Mouse (Mus musculus): ENCODE data around the gene Clec12a.

DNA sequence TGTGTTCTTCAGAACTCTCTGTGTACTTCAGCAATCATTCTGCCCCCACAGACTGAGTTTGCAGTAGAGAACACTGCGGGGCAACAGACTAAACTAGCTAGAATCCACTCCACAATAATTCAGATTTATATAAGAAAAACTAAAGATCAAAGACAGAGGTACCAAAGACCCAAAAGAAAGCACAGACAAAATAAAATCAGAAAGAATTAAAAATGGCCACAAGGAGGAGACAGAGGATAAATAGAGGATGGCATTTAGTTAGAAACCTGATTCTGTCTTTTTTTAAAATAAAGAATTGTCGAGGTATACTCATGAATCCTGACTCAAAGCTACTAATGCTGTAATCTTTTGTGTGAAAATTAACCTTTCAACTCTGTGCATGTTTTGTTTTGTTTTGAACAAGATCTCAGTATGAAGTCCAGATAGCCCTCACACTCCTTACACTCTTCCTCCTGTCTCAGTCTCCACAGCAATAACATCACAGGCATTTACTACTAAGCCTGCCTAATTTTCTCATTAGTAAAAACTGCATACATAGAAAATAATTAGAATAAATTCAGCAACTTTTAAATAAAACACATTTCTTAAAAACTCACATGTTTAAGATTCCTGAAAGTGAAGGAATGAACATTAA is 50.7 kb downstream of the Clec12a start:
- no peak for TF ChIP-seq CTCF (IDR thresholded peaks at IDR 0.05; ENCODE audit: low read depth, low read length)
- no peak for TF ChIP-seq POLR2A (IDR thresholded peaks at IDR 0.05; ENCODE audit: borderline replicate concordance, low read depth, low read length)

Data from bone marrow macrophage, adult 2 months (primary cell).